Mouse (Mus musculus) lung, embryonic 15.5 days (tissue): ENCODE measurements at regions not wholly inside any gene's neighbourhood (a gene's known extent, or its start where the extent isn't known, plus 50 kb on each side); places are given as distances from the start of the nearest gene placed in this dataset.
A peak's percentile ranks its signal among the peaks of the same experiment; 100 is the strongest.

ENCODE experiments used
- ATAC-seq: fragments of 200-750 bp; cut with Nextera tagmentation; 2 replicates; pipeline ENCODE4 v1.8.0; 2017; ENCODE audit warnings: moderate number of reproducible peaks, borderline replicate concordance; ENCODE audit not compliant: low FRiP score, low TSS enrichment; ENCODE audit errors: extremely low read depth
- H3K27ac ChIP-seq: fragments of 300-500 bp; sonication (generic); 2 replicates; pipeline ENCODE4 v1.5.1; 2015; ENCODE audit warnings: moderate library complexity, mild to moderate bottlenecking, inconsistent platforms
- H3K27me3 ChIP-seq: fragments of 300-500 bp; sonication (generic); 2 replicates; pipeline ENCODE4 v1.6.1; 2015; ENCODE audit warnings: inconsistent platforms
- H3K36me3 ChIP-seq: fragments of 300-500 bp; sonication (generic); 2 replicates; pipeline ENCODE4 v1.6.1; 2015; ENCODE audit warnings: inconsistent platforms
- H3K4me1 ChIP-seq: fragments of 300-500 bp; sonication (generic); 2 replicates; pipeline ENCODE4 v1.6.1; 2015; ENCODE audit warnings: inconsistent platforms
- H3K4me2 ChIP-seq: fragments of 300-500 bp; sonication (generic); 2 replicates; pipeline ENCODE4 v1.6.1; 2015; ENCODE audit warnings: inconsistent platforms, mild to moderate bottlenecking, moderate library complexity
- H3K4me3 ChIP-seq: fragments of 300-500 bp; sonication (generic); 2 replicates; pipeline ENCODE4 v1.5.1; 2015; ENCODE audit warnings: mild to moderate bottlenecking, inconsistent platforms
- H3K9ac ChIP-seq: fragments of 300-500 bp; sonication (generic); 2 replicates; pipeline ENCODE4 v1.6.1; 2015; ENCODE audit warnings: inconsistent platforms
- H3K9me3 ChIP-seq: fragments of 300-500 bp; sonication (generic); 2 replicates; pipeline ENCODE4 v1.6.1; 2016; ENCODE audit warnings: inconsistent platforms
- WGBS: fragments of 180-500 bp; shearing (Covaris S2); methylation state at CpG from one replicate; pipeline ENCODE4 v1.1.7; 2015; 5-methylcytosine and 5-hydroxymethylcytosine counted together

DNA sequence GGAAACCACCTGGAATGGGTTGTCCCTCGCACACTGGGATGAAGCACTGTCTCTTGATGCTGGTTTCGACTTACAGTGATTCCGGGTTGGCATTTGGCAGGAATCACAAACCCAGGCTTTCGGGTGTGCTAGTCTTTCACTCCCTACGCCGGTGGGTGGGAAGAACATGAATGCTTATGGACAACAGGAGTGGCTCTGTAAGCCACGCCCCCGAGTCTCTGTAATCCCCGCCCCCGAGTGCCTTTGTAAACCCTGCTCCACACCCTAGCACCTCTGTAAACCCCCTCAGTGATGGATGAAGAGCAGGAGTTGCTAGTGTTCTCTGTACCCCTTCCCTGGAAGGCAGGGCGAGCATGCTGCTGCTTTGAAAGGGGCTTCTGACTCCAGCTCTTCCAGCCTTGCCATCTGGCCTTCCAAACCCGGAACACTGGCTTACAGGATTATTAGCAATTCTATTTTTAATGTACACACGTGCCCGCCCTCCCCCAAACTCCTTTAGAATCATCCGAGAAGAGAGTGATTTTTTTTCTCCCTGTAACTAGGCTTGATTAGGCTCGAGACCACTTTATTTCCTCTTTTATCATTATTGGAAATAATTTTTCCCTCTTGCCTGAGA, 272.6 kb downstream of the Vrk1 start:
- Histone ChIP-seq H3K27me3 (no peaks in the 10 kb centered on the region), H3K4me1 (no peaks in the 10 kb centered on the region), H3K27ac (no peak overlapping the region), H3K4me3 (no peak overlapping the region), H3K9ac (no peak overlapping the region), H3K4me2 (no peak overlapping the region), H3K36me3 (no peaks in the 10 kb centered on the region), H3K9me3 (no peaks in the 10 kb centered on the region)
- 52% methylated on average over 16 of the region's 16 CpGs for WGBS
- ATAC-seq: no peak

DNA sequence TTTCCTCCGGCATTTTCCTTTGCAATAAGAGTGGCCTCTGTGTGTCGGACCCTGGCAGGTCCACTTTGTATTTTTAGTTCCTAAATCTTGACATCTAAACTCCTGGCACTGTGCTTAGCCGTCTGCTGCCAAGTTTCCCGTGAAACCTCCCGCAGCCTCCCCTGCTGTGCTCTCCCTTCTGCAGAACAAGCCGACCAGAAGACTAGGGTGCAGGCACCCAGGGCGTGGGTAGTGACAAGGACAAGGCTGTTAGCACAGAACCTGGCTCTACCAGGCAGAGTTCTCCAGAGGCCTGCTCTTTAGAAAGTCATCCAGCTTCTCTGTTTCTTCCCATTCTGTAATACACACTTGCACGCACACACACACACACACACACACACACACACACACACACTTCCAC, 274.8 kb downstream of the Vrk1 start:
- 75% methylated on average over 8 of the region's 8 CpGs for WGBS
- Histone ChIP-seq H3K9ac (no peak overlapping the region), H3K36me3 (no peaks in the 10 kb centered on the region), H3K27ac (no peak overlapping the region), H3K27me3 (no peaks in the 10 kb centered on the region), H3K9me3 (no peaks in the 10 kb centered on the region), H3K4me2 (no peak overlapping the region), H3K4me1 (no peaks in the 10 kb centered on the region), H3K4me3 (no peak overlapping the region)
- ATAC-seq: no peak

DNA sequence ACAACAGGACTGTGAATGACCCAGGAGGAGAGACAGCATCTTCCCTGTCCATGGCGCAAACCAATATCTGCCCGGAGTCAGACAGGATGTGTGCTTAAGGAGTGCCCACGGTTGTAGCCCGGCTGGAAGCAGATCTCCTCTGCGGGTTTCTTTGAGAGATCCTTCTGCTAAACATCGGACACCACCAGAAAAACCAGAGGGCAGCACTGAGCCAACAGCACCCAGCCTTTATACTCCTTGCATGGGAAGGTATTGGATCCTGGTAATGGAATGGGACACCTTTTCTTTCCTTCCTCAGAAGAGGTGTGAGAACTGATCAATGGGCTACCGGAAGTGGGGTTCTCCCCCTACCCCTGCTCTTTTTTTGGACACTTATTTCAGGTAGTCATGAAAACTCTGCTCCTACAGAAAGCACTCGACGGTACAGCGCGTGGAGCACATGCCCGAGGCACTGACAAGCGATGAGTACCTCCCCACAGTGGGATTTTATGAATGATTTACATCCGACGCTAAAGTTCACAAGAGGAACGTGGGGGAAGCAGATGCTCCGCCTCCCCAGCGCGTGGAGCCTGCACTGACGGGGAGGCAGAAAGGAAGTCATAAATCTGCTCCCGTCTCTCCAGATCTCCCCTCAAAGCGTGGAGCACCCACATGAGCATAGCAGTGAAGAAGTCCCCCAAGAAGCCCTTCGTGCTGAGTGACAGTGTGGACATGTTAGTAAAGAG, 278.9 kb downstream of the Vrk1 start:
- Histone ChIP-seq H3K27ac (no peak overlapping the region), H3K36me3 (no peaks in the 10 kb centered on the region), H3K4me2 (no peak overlapping the region), H3K9me3 (no peaks in the 10 kb centered on the region), H3K4me1 (no peaks in the 10 kb centered on the region), H3K27me3 (no peaks in the 10 kb centered on the region), H3K4me3 (no peak overlapping the region), H3K9ac (no peak overlapping the region)
- WGBS: 46% methylated on average over 23 of the region's 23 CpGs
- no peak for ATAC-seq

DNA sequence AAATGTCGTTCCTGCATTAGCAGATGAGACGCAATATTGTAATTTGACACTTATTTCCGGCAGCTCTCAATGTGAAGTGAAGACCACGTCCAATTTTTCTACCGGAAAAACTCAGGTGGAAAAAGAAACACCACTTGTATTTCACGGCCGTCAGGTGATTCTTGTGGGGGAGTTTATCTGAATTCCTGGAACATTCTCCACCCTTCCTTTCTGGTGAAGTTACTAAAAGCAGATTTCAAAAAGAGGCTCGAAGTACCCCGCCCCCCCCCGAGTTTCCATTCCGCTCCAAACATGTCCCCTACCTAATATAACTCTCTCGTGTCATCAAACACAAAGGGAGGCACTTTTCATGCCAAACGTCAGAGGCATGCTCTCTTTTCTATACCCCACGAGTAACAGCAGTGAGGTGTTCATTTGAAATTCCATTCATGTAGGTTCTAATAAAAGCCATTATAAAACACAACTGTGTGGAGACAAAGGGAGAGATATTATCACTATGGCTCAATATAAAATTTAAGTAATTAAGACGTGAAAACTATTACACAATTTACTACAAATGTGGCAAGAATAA, 281.5 kb downstream of the Vrk1 start:
- no peak for ATAC-seq
- H3K4me2 ChIP-seq: no peak overlapping the region

DNA sequence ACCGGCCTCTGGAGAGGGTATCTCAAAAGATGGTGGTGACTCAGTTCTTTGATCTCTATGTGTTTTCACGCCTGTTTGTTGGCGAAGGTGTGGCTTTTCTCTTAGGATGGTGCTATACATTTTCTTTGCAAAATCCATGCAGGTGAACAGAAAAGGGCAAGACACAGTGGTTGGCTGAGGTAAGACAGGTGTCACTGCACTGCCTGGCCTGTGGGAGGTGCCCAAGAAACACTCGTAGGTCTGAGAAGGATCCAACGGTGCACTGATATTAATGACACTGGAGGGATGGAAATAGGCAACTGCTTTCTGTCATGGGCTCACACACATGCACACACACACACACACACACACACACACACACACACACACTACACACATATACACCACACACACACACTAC, 283.1 kb downstream of the Vrk1 start:
- 45% methylated on average over 5 of the region's 5 CpGs for WGBS
- H3K4me1 ChIP-seq: no peaks in the 10 kb centered on the region
- H3K4me2 ChIP-seq: no peak overlapping the region
- H3K36me3 ChIP-seq: no peaks in the 10 kb centered on the region
- no peak for ATAC-seq
- H3K27me3 ChIP-seq: no peaks in the 10 kb centered on the region
- no peaks in the 10 kb centered on the region for H3K9me3 ChIP-seq
- H3K9ac ChIP-seq: no peak overlapping the region
- no peak overlapping the region for H3K27ac ChIP-seq
- no peak overlapping the region for H3K4me3 ChIP-seq

More for the DNA sequence above, 281.5 kb downstream of the Vrk1 start:
- no peaks in the 10 kb centered on the region for H3K27me3 ChIP-seq
- 42% methylated on average over 15 of the region's 15 CpGs for WGBS
- H3K4me1 ChIP-seq: no peaks in the 10 kb centered on the region
- no peaks in the 10 kb centered on the region for H3K36me3 ChIP-seq
- H3K9ac ChIP-seq: no peak overlapping the region
- no peak overlapping the region for H3K4me3 ChIP-seq
- no peaks in the 10 kb centered on the region for H3K9me3 ChIP-seq
- no peak overlapping the region for H3K27ac ChIP-seq

DNA sequence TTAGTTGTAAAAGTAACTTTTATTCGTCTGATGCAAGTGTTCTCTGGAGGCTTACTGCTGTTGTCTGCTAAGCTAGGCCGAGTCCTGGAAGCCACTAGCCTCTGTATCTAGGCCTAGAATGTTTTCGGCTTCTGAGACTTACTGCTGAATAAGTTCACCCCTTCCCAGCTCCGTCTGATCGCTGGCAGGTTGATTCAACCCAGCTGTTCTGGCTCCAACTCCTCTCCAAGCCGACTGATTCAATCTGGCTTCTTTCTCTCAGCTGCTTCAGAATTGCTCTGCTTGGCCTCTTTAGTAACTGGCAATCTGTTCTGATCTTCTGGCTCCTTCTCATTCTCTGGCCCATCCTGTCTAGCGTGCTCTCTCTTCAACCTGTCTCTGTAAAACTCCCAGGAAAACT, 285.6 kb downstream of the Vrk1 start:
- Histone ChIP-seq H3K27me3 (no peaks in the 10 kb centered on the region), H3K27ac (no peak overlapping the region), H3K4me3 (no peak overlapping the region), H3K4me1 (no peaks in the 10 kb centered on the region), H3K4me2 (no peak overlapping the region), H3K36me3 (no peaks in the 10 kb centered on the region), H3K9me3 (no peaks in the 10 kb centered on the region), H3K9ac (no peak overlapping the region)
- 37% methylated on average over 7 of the region's 7 CpGs for WGBS
- ATAC-seq: no peak

DNA sequence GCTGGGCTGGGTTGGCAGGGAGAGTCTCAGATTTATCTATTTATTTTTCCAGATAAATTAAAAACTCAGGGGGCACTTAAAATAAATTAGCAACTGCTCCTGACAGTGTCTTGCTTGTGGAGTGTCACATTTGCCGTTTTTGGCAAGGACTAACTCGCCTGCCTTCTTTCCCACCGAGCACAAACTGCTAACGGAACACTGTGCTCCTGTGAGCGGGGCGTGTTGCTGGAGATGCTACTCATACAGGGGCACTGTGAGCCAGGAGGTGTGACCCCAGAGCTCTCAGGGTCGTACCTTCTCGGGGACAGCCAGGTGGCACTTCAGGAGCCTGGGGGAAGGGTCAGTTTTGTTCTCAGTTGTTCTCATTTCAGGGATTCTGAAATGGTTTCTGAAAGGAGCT, 292.6 kb downstream of the Vrk1 start:
- Histone ChIP-seq H3K4me1 (no peaks in the 10 kb centered on the region), H3K9ac (no peak overlapping the region), H3K9me3 (no peaks in the 10 kb centered on the region), H3K4me2 (no peak overlapping the region), H3K27ac (no peak overlapping the region), H3K27me3 (peaks cover 18% of the 10 kb centered on the region), H3K36me3 (no peaks in the 10 kb centered on the region), H3K4me3 (no peak overlapping the region)
- no peak for ATAC-seq
- 26% methylated on average over 8 of the region's 8 CpGs for WGBS

DNA sequence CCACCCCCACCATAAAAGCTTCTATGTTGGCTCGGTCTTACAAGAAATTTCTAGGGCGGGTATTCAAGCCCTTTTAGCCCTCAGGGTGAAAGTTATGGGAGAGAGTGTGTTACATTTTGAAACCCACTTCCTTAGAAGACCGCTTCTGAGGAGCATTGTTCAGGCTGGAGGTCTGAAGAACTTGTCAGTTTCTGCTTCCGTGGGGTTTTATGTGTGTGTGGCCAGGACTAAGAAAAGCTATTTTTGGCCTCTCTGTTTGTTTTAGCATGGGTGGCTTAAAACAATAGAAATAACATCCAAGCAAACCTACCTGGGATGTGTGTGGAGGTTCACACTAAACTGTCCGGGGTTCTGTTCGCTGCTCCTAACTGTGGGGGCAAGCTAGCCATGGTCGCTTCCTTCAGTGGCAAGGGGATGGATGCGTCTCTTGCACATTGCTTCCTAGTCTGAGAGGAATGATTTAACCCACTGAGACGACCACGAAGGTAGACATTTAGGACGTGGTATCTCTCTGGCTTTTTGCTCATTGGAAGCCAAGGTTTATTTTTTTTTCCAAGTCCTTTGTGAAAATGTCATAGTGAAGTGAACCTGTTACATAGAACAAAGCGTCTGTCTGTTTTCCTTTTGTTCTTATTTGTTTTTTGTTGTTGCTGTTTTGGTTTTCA, 298.4 kb downstream of the Vrk1 start:
- WGBS: 58% methylated on average over 12 of the region's 12 CpGs
- Histone ChIP-seq H3K27me3 (peaks cover 30% of the 10 kb centered on the region), H3K4me2 (no peak overlapping the region), H3K9ac (no peak overlapping the region), H3K27ac (no peak overlapping the region), H3K4me3 (no peak overlapping the region), H3K36me3 (no peaks in the 10 kb centered on the region), H3K4me1 (no peaks in the 10 kb centered on the region), H3K9me3 (no peaks in the 10 kb centered on the region)
- ATAC-seq: no peak

DNA sequence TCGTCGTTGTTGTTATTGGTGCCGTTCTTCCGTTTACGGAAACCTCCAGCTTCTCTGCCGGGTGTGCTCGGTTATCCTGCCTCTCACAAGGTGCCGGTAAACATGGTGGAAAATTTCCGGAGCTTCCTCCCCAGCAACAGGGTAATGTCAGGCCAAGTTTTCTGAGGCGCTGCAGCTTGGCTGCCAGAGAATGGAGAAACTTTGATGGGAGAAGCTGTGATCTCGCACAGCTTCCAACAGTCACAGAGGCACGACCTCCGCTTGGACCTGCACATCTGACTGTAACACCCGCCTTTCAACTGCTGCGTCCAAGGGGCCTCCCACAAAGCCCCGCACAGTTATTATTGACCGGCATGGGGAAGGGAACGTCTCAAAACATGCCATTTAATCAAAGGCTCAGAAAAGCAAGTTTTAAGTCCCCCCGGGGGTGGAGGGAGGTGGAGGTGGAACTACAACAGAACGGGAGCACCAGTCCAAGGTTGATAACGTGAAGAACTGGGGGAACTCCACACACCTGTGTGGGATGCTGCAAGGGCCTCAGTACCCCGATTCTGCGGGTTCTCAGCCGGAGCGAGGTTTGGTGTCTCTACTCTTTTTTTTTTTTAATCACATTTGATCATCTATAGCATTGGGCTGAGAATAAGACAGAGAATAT, 299.1 kb downstream of the Vrk1 start:
- 56% methylated on average over 25 of the region's 25 CpGs for WGBS
- Histone ChIP-seq H3K4me2 (no peak overlapping the region), H3K27me3 (peaks cover 30% of the 10 kb centered on the region), H3K4me1 (no peaks in the 10 kb centered on the region), H3K9me3 (no peaks in the 10 kb centered on the region), H3K9ac (no peak overlapping the region), H3K4me3 (no peak overlapping the region), H3K36me3 (no peaks in the 10 kb centered on the region), H3K27ac (no peak overlapping the region)
- ATAC-seq: no peak

DNA sequence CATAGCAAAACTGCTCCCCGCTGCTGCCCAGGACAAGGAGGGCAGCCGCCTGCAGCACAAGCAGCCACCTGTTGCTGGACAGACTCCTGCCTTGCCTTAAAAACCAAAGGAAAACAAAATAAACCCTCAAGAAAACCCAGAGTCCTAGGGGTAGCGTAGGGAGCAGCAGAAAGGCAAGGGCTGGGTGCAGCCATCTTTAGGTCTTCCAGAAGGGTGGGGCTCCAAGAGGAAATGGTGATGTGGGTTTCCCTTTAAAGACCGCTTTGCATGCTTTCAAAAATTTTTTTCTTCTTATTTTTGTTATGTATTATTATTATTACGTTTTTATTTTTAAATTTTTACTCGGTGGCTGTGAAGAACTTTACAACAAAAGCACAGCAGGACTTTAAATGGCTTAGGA, 300.1 kb downstream of the Vrk1 start:
- Histone ChIP-seq H3K9me3 (no peaks in the 10 kb centered on the region), H3K4me2 (peak overlapping the region; percentile 79), H3K4me1 (no peaks in the 10 kb centered on the region), H3K9ac (no peak overlapping the region), H3K4me3 (peak overlapping the region; percentile 44), H3K27ac (no peak overlapping the region), H3K27me3 (peaks cover 30% of the 10 kb centered on the region), H3K36me3 (no peaks in the 10 kb centered on the region)
- ATAC-seq: no peak
- 46% methylated on average over 6 of the region's 6 CpGs for WGBS

DNA sequence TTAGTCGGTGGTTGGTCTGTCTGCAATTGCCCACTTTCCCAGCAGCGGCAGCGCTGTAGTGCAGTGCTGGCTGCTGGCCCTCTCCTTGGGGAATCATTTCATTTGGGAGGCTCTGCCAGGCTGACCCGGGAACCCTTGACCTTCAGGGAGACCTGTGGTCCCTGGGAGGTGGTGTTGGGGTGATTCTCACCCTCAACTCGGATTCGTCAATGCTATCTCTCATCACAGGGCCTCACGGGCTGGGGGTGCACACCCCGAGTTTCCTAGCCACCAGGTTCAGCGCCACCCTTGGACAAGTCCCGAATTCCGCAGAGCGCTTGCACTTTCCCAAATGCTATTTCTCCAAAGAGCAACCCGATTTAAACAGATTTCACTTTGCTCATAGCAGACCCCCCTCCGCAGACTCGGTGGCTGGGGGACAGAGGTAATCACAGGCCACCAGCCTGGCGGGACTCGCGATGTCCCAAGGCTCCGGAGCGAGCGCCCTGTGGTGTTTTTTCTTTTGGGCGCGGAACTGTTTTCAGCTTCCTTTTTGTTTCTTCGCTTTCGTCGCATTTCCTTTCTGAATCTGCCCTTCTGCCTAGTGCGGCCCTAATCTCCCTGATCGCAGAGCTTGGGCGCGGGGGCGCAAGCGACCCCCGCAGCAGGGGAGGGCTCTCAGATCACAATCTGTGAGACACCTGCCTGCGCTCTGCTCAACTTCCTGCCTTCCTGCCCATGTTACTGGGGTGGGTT, 300.7 kb downstream of the Vrk1 start:
- H3K9me3 ChIP-seq: no peaks in the 10 kb centered on the region
- ATAC-seq: no peak
- H3K27ac ChIP-seq: no peak overlapping the region
- WGBS: 2% methylated on average over 34 of the region's 34 CpGs
- H3K27me3 ChIP-seq: peaks cover 25% of the 10 kb centered on the region
- H3K4me3 ChIP-seq: peak overlapping the region; percentile 44
- no peaks in the 10 kb centered on the region for H3K4me1 ChIP-seq
- no peaks in the 10 kb centered on the region for H3K36me3 ChIP-seq
- peak overlapping the region; percentile 79 for H3K4me2 ChIP-seq
- peak overlapping the region; percentile 34 for H3K9ac ChIP-seq
